Mouse (Mus musculus) ES-E14 (cell line): ENCODE results near the gene Ace3.

Experiments used
- HCFC1 ChIP-seq: IDR thresholded peaks from 2 replicates; pipeline ENCODE4 v1.6.1; 2012; ENCODE audit warnings: low read length, inconsistent platforms, borderline replicate concordance; ENCODE audit not compliant: insufficient read depth
- MAFK ChIP-seq: IDR thresholded peaks from 2 replicates; pipeline ENCODE4 v1.6.1; 2014; ENCODE audit warnings: mild to moderate bottlenecking, low read depth, low read length, inconsistent platforms; ENCODE audit not compliant: insufficient read depth
- ZC3H11A ChIP-seq: IDR thresholded peaks from 2 replicates; pipeline ENCODE4 v1.6.1; 2012; ENCODE audit warnings: low read depth, mild to moderate bottlenecking, inconsistent platforms, low read length, borderline replicate concordance
- ZNF384 ChIP-seq: IDR thresholded peaks from 2 replicates; pipeline ENCODE4 v1.6.1; 2012; ENCODE audit warnings: low read depth, low read length, inconsistent platforms

DNA sequence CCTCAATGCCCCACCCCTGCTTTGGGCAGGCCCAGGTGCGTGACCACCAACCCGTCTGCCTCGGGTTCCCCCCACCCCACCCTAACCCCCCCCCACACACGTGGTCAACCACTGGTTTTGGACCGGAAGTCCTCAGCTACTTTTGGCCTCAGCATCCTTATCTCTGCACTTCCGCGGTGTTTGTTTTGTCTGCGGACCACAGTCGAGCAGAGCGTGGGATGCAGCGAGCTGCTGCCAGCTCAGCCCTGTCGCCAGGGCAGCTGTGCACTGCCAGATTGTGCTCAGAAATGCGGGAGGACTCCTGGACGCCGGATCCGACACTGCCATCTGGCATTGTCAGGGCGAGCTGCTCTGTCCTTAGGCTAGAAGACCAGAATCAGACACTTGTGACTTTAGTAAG, 35.1 kb upstream of the Ace3 start:
- TF ChIP-seq ZNF384 (no peak), MAFK (no peak), ZC3H11A (no peak), HCFC1 (no peak)
